Mouse (Mus musculus) cerebellum, adult 2 months (tissue): Measurements from ENCODE around the gene Nqo1.

Experiments
- CTCF ChIP-seq: fragments of 200-500 bp; IDR thresholded peaks from 2 replicates; pipeline ENCODE4 v1.5.1; 2011; ENCODE audit warnings: low read depth, mild to moderate bottlenecking, control low read depth, low read length, moderate library complexity, borderline replicate concordance; ENCODE audit not compliant: insufficient read depth
- POLR2A ChIP-seq: fragments of 200-500 bp; IDR thresholded peaks from 2 replicates; pipeline ENCODE4 v1.6.1; 2011; ENCODE audit warnings: low read length, control low read depth, borderline replicate concordance; ENCODE audit not compliant: insufficient read depth

GRCm38 (mm10) chr8:107399495-107399894, 3.5 kb downstream of the Nqo1 start:
- TF ChIP-seq CTCF (no peak), POLR2A (no peak)
